ENCODE assay signal across 9 mouse cellular contexts in genomic region chr1:84363967-84364366, GRCm38 (mm10). TPM values are rescaled to one million over a fixed set of nuclear protein-coding genes. Genes with fewer than 3 reads are reported as not detected.
DNase-seq lines count a peak whose midpoint lies in the region; ATAC-seq and TF ChIP-seq lines count a peak whose summit lies in the region.
"Had no signal": no experiment of that assay in that cellular context is flagged by ENCODE, and none has a peak within 500 bp of the region (broad histone marks: within the 10 kb centered on the region; RNA-seq: fewer than 3 reads in every experiment).

Pid1 (minus strand) TSS chr1:84364180.

- TF ChIP-seq CTCF in layer of hippocampus, adult 2 months (conservative IDR thresholded peaks at IDR 0.05) = no peak
- no peak for TF ChIP-seq CTCF in cortical plate, adult 2 months (IDR thresholded peaks at IDR 0.05; ENCODE audit: extremely low read depth, insufficient read depth, low read length)

- peaks cover 8% of the 10 kb centered on the region for H3K4me1 ChIP-seq in cortical plate, adult 2 months (ENCODE audit: control insufficient read depth, insufficient read depth, low read length)
- H3K4me1 ChIP-seq in intestine, embryonic 14.5 days (replicated peaks; ENCODE audit: control insufficient read depth, insufficient read depth, low read length) = no peaks in the 10 kb centered on the region
- no peaks in the 10 kb centered on the region for H3K4me1 ChIP-seq in midbrain, embryonic 14.5 days (ENCODE audit: control insufficient read depth, insufficient read depth, low read length)

- H3K27me3 ChIP-seq in intestine, embryonic 14.5 days (replicated peaks; ENCODE audit: control insufficient read depth, insufficient read depth, low read length) = no peaks in the 10 kb centered on the region
- H3K27me3 ChIP-seq in midbrain, embryonic 14.5 days (ENCODE audit: control insufficient read depth, insufficient read depth, low read length) = no peaks in the 10 kb centered on the region

- H3K4me2 ChIP-seq in intestine, embryonic 14.5 days (ENCODE audit: low read length) = no peak within 1 kb of the TSS
- no peak within 1 kb of the TSS for H3K4me2 ChIP-seq in midbrain, embryonic 14.5 days (ENCODE audit: low read length)
- H3K4me2 ChIP-seq: lung, embryonic 14.5 days had no signal

- 90% methylated on average over 8 of the region's 8 CpGs for WGBS in intestine, embryonic 14.5 days
- 87% methylated on average over 8 of the region's 8 CpGs for WGBS in midbrain, embryonic 14.5 days

- no peaks in the 10 kb centered on the region for H3K36me3 ChIP-seq in intestine, embryonic 14.5 days (ENCODE audit: control insufficient read depth, insufficient read depth, low read length)
- no peaks in the 10 kb centered on the region for H3K36me3 ChIP-seq in midbrain, embryonic 14.5 days (ENCODE audit: control insufficient read depth, insufficient read depth, low read length)

- ATAC-seq in intestine, embryonic 14.5 days (replicated peaks; ENCODE audit: low FRiP score, low TSS enrichment, low read depth) = no peak
- no peak for ATAC-seq in midbrain, embryonic 14.5 days (ENCODE audit: low FRiP score, low TSS enrichment)

- no peak within 1 kb of the TSS for H3K4me3 ChIP-seq in layer of hippocampus, adult 2 months
- H3K4me3 ChIP-seq in cortical plate, adult 2 months (ENCODE audit: insufficient read depth, low read length) = no peak within 1 kb of the TSS
- no peak within 1 kb of the TSS for H3K4me3 ChIP-seq in intestine, embryonic 14.5 days (ENCODE audit: low read depth, low read length)
- H3K4me3 ChIP-seq in midbrain, embryonic 14.5 days (replicated peaks; ENCODE audit: low read depth, low read length) = no peak within 1 kb of the TSS

- no peak for TF ChIP-seq POLR2A in cortical plate, adult 2 months (IDR thresholded peaks at IDR 0.05; ENCODE audit: extremely low read depth, insufficient read depth, low read length)

- H3K9ac ChIP-seq in intestine, embryonic 14.5 days (ENCODE audit: low read length) = no peak within 1 kb of the TSS
- H3K9ac ChIP-seq in midbrain, embryonic 14.5 days (replicated peaks; ENCODE audit: low read length) = no peak within 1 kb of the TSS
- H3K9ac ChIP-seq: lung, embryonic 14.5 days had no signal

- no peak within 1 kb of the TSS for H3K27ac ChIP-seq in layer of hippocampus, adult 2 months
- H3K27ac ChIP-seq in cortical plate, adult 2 months (ENCODE audit: insufficient read depth, low read length) = no peak within 1 kb of the TSS
- no peak within 1 kb of the TSS for H3K27ac ChIP-seq in intestine, embryonic 14.5 days (ENCODE audit: low read depth)
- H3K27ac ChIP-seq in midbrain, embryonic 14.5 days (replicated peaks; ENCODE audit: low read depth, low read length) = no peak within 1 kb of the TSS

- DNase-seq in layer of hippocampus, adult 2 months (ENCODE audit: low spot score in 2 of 2) = no peak
- DNase-seq in layer of hippocampus, adult 9-10 months (ENCODE audit: low spot score) = no peak
- no peak for DNase-seq in intestine, embryonic 14.5 days (ENCODE audit: low spot score)
- DNase-seq in midbrain, embryonic 14.5 days = no peak
- DNase-seq in thymus, postnatal 0 days (ENCODE audit: low spot score) = no peak
- no peak for DNase-seq in urinary bladder, postnatal 25 days (ENCODE audit: low spot score)
- DNase-seq in urinary bladder, postnatal 4 days (ENCODE audit: low spot score in 2 of 2) = no peak
- DNase-seq: lung, embryonic 14.5 days had no signal

- H3K9me3 ChIP-seq in intestine, embryonic 14.5 days (ENCODE audit: control insufficient read depth, low read length) = no peaks in the 10 kb centered on the region
- no peaks in the 10 kb centered on the region for H3K9me3 ChIP-seq in midbrain, embryonic 14.5 days (ENCODE audit: control insufficient read depth, low read length)

RNA-seq across cellular contexts. Expression of gene Pid1, which starts in this region (rescaled TPM):
- total RNA-seq in layer of hippocampus, adult 2 months (2021) = 10 to 100 TPM; 36.8 to 39.4 TPM
- 21.9 and 22.3 TPM in 2 replicates for polyA plus RNA-seq in cortical plate, adult 2 months (2012; rRNA removed)
- polyA plus RNA-seq in intestine, embryonic 14.5 days (2014; fragmentation: Nextera tagmentation; extraction: Ambion mirVana) = 15.0 and 17.1 TPM in 2 replicates
- 87.3 and 93.9 TPM in 2 replicates for polyA plus RNA-seq in midbrain, embryonic 14.5 days (2014; fragmentation: Nextera tagmentation; extraction: Ambion mirVana)
- 2.1 and 2.3 TPM in 2 replicates for polyA plus RNA-seq in thymus, postnatal 0 days (2015; fragmentation: Nextera tagmentation; extraction: Ambion mirVana)
